21 mouse cellular contexts compared by ENCODE assay signal in genomic region chr9:56981502-56981901, GRCm38 (mm10). TPM values are rescaled to one million over a fixed set of nuclear protein-coding genes. Genes with fewer than 3 reads are reported as not detected.
DNase-seq lines count a peak whose midpoint lies in the region; ATAC-seq and TF ChIP-seq lines count a peak whose summit lies in the region.
"Had no signal": no experiment of that assay in that cellular context is flagged by ENCODE, and none has a peak within 500 bp of the region (broad histone marks: within the 10 kb centered on the region; RNA-seq: fewer than 3 reads in every experiment).

No protein-coding gene starts in this region.

- intact Hi-C loops in left cerebral cortex, adult 2 months (cut with DNase I): no loop called here

- TF ChIP-seq POLR2A in cortical plate, adult 2 months (IDR thresholded peaks at IDR 0.05; ENCODE audit: extremely low read depth, insufficient read depth, low read length): 0 out of 2 replicates have a peak, but pooled peaks have one; percentile 24
- TF ChIP-seq POLR2A in olfactory bulb, adult 2 months (IDR thresholded peaks at IDR 0.05; ENCODE audit: insufficient read depth, low read depth, low read length): no peak

- 29% methylated on average over 1 of the region's 1 CpGs for WGBS in olfactory bulb, adult 2 months

- no peak for TF ChIP-seq CTCF in left cerebral cortex, adult 2 months (IDR thresholded peaks at IDR 0.05)
- no peak for TF ChIP-seq CTCF in cortical plate, adult 2 months (IDR thresholded peaks at IDR 0.05; ENCODE audit: extremely low read depth, insufficient read depth, low read length)
- TF ChIP-seq CTCF in olfactory bulb, adult 2 months (IDR thresholded peaks at IDR 0.05; ENCODE audit: insufficient read depth, low read depth, low read length): no peak

- DNase-seq in frontal cortex, postnatal 25 days (ENCODE audit: low spot score in 2 of 2): no peak
- no peak for DNase-seq in left cerebral cortex, adult 2 months (ENCODE audit: extremely low spot score in 1 of 2, low spot score in 2 of 2)
- DNase-seq in left cerebral cortex, adult 8-10 months (ENCODE audit: low spot score in 2 of 2): no peak
- no peak for DNase-seq in adrenal gland, postnatal 36 days
- DNase-seq in right cerebral cortex, adult 2 months (ENCODE audit: low spot score in 2 of 2): no peak
- DNase-seq: adrenal gland, postnatal 10 days; cerebellum, adult 18-20 months; cerebellum, adult 9-10 months; cerebellum, postnatal 14 days; forebrain, postnatal 0 days; gastrocnemius, postnatal 10 days; gastrocnemius, postnatal 36 days had no signal

- H3K4me1 ChIP-seq in cortical plate, adult 2 months (ENCODE audit: control insufficient read depth, insufficient read depth, low read length): peaks cover 6% of the 10 kb centered on the region
- H3K4me1 ChIP-seq in olfactory bulb, adult 2 months (ENCODE audit: control insufficient read depth, insufficient read depth, low read length): peaks cover 9% of the 10 kb centered on the region
- H3K4me1 ChIP-seq: embryonic facial prominence, embryonic 12.5 days; embryonic facial prominence, embryonic 15.5 days; hindbrain, embryonic 12.5 days; hindbrain, embryonic 15.5 days had no signal

- no peak overlapping the region for H3K4me3 ChIP-seq in left cerebral cortex, adult 2 months
- H3K4me3 ChIP-seq in cortical plate, adult 2 months (ENCODE audit: insufficient read depth, low read length): no peak overlapping the region
- H3K4me3 ChIP-seq in olfactory bulb, adult 2 months (ENCODE audit: insufficient read depth, low read depth, low read length): no peak overlapping the region
- H3K4me3 ChIP-seq: embryonic facial prominence, embryonic 12.5 days; embryonic facial prominence, embryonic 15.5 days; hindbrain, embryonic 12.5 days; hindbrain, embryonic 15.5 days had no signal

- H3K27ac ChIP-seq in left cerebral cortex, adult 2 months: peak overlapping the region; percentile 80
- peak overlapping the region; percentile 20; the same call in 1 of the 2 replicates for H3K27ac ChIP-seq in cortical plate, adult 2 months (ENCODE audit: insufficient read depth, low read length)
- H3K27ac ChIP-seq in olfactory bulb, adult 2 months (ENCODE audit: insufficient read depth, low read depth, low read length): peak overlapping the region; percentile 93
- H3K27ac ChIP-seq: embryonic facial prominence, embryonic 12.5 days; embryonic facial prominence, embryonic 15.5 days; hindbrain, embryonic 12.5 days; hindbrain, embryonic 15.5 days had no signal

- ATAC-seq in frontal cortex, adult (ENCODE audit: low TSS enrichment): peak; percentile 93
- ATAC-seq: forebrain, embryonic 14.5 days; forebrain, postnatal 0 days; Patski had no signal

RNA-seq across cellular contexts. Expression of gene Ptpn9, which starts 13.2 kb away (rescaled TPM):
- total RNA-seq in left cerebral cortex, adult 2 months (2021): 10 to 100 TPM; 29.7 to 33.1 TPM
- total RNA-seq in left cerebral cortex, adult 8-10 months (2022): 10 to 100 TPM; 24.8 to 30.6 (median 25.6) TPM
- polyA plus RNA-seq in cortical plate, adult 2 months (2012; rRNA removed): 23.9 TPM in 2 replicates
- polyA plus RNA-seq in olfactory bulb, adult 2 months (2012; ENCODE audit: insufficient read depth, insufficient read length, low replicate concordance, missing spikeins): not detected in 2 replicates
- 10 to 100 TPM; 47.7 to 53.8 TPM for total RNA-seq in adrenal gland, postnatal 36 days (2021)

RNA-seq across cellular contexts. Expression of gene Snupn, which starts 30.8 kb away (rescaled TPM):
- total RNA-seq in left cerebral cortex, adult 2 months (2021): 10 to 100 TPM; 13.5 to 16.3 TPM
- total RNA-seq in left cerebral cortex, adult 8-10 months (2022): 10 to 100 TPM; 13.5 to 16.5 (median 15.5) TPM
- 15.7 and 16.0 TPM in 2 replicates for polyA plus RNA-seq in cortical plate, adult 2 months (2012; rRNA removed)
- not detected in 2 replicates for polyA plus RNA-seq in olfactory bulb, adult 2 months (2012; ENCODE audit: insufficient read depth, insufficient read length, low replicate concordance, missing spikeins)
- total RNA-seq in adrenal gland, postnatal 36 days (2021): 10 to 100 TPM; 11.7 to 12.4 TPM

RNA-seq across cellular contexts. Expression of gene Imp3, which starts 44.2 kb away (rescaled TPM):
- total RNA-seq in left cerebral cortex, adult 2 months (2021): 10 to 100 TPM; 49.8 to 50.2 TPM
- 10 to 100 TPM; 50.3 to 56.8 (median 51.5) TPM for total RNA-seq in left cerebral cortex, adult 8-10 months (2022)
- polyA plus RNA-seq in cortical plate, adult 2 months (2012; rRNA removed): 84.9 and 86.0 TPM in 2 replicates
- not detected in 2 replicates for polyA plus RNA-seq in olfactory bulb, adult 2 months (2012; ENCODE audit: insufficient read depth, insufficient read length, low replicate concordance, missing spikeins)
- total RNA-seq in adrenal gland, postnatal 36 days (2021): 100 to 1,000 TPM in 1 of 2 experiments, 10 to 100 TPM in 1; 89.4 to 106 TPM

RNA-seq across cellular contexts. Expression of gene Snx33, which starts 53.3 kb away (rescaled TPM):
- 1 to 10 TPM; 5.8 to 7.3 TPM for total RNA-seq in left cerebral cortex, adult 2 months (2021)
- total RNA-seq in left cerebral cortex, adult 8-10 months (2022): 10 to 100 TPM in 1 of 4 experiments, 1 to 10 TPM in 3; 7.9 to 10.5 (median 8.9) TPM
- 6.4 and 7.4 TPM in 2 replicates for polyA plus RNA-seq in cortical plate, adult 2 months (2012; rRNA removed)
- polyA plus RNA-seq in olfactory bulb, adult 2 months (2012; ENCODE audit: insufficient read depth, insufficient read length, low replicate concordance, missing spikeins): not detected in 2 replicates
- total RNA-seq in adrenal gland, postnatal 36 days (2021): 10 to 100 TPM; 24.2 to 27.9 TPM

Comparison
In these comparisons a context has a peak if more than half of its experiments do, and no peak if none do; other contexts are left out.
1. H3K27ac ChIP-seq: peak in every context shown above with its lines; median percentile 93 in olfactory bulb, adult 2 months; 80 in left cerebral cortex, adult 2 months; 20 in cortical plate, adult 2 months.